Comparison of ENCODE assay signal across 8 mouse cellular contexts in genomic region chr8:122735542-122736473, GRCm38 (mm10). TPM values are rescaled to one million over a fixed set of nuclear protein-coding genes. Genes with fewer than 3 reads are reported as not detected.
DNase-seq lines count a peak whose midpoint lies in the region; ATAC-seq and TF ChIP-seq lines count a peak whose summit lies in the region.
"Had no signal": no experiment of that assay in that cellular context is flagged by ENCODE, and none has a peak within 500 bp of the region (broad histone marks: within the 10 kb centered on the region; RNA-seq: fewer than 3 reads in every experiment).

No protein-coding gene starts in this region.

- peaks cover 27% of the 10 kb centered on the region for H3K4me1 ChIP-seq in E14TG2a.4 (replicated peaks; ENCODE audit: low read depth, low read length)
- H3K4me1 ChIP-seq in liver, postnatal 0 days (ENCODE audit: insufficient read depth), result peaks cover 19% of the 10 kb centered on the region

- H3K27ac ChIP-seq in liver, postnatal 0 days (ENCODE audit: low read depth), result no peak overlapping the region

- H3K36me3 ChIP-seq in E14TG2a.4 (ENCODE audit: insufficient read depth, low read length), result no peaks in the 10 kb centered on the region
- H3K36me3 ChIP-seq in liver, postnatal 0 days (replicated peaks; ENCODE audit: insufficient read depth, low read length), result no peaks in the 10 kb centered on the region

- DNase-seq in 416B (ENCODE audit: low read depth), result peak; percentile 82
- DNase-seq in heart, postnatal 10 days, result peak; percentile 21 to 28
- peak; percentile 55 for DNase-seq in liver, postnatal 0 days
- DNase-seq in urinary bladder, adult 2 months (ENCODE audit: low spot score), result no peak
- no peak for DNase-seq in T-cell, adult 2 months (ENCODE audit: low spot score)
- no peak for DNase-seq in urinary bladder, postnatal 36 days (ENCODE audit: low spot score in 2 of 2)
- DNase-seq: layer of hippocampus, postnatal 36 days had no signal

- no peak for TF ChIP-seq CTCF in E14TG2a.4 (conservative IDR thresholded peaks at IDR 0.05; ENCODE audit: low read length)
- TF ChIP-seq CTCF in liver, postnatal 0 days (IDR thresholded peaks at IDR 0.05; ENCODE audit: low read depth), result peak; percentile 34

- intact Hi-C loops in heart, postnatal 10 days (cut with DNase I), result no loop called here

- H3K4me3 ChIP-seq in E14TG2a.4 (replicated peaks; ENCODE audit: low read length), result peak overlapping the region; percentile 13; the same call in 1 of the 2 replicates
- H3K4me3 ChIP-seq in liver, postnatal 0 days (ENCODE audit: low read depth, low read length), result no peak overlapping the region

- H3K4me2 ChIP-seq in liver, postnatal 0 days (ENCODE audit: low read depth, low read length), result peak overlapping the region; percentile 41

- TF ChIP-seq EP300 in liver, postnatal 0 days (IDR thresholded peaks at IDR 0.05; ENCODE audit: low read depth), result peak; percentile 73

- 23% methylated on average over 19 of the region's 19 CpGs for WGBS in liver, postnatal 0 days (ENCODE audit: insufficient replicate concordance)

- H3K9ac ChIP-seq in liver, postnatal 0 days (replicated peaks), result no peak overlapping the region

- H3K9me3 ChIP-seq in E14TG2a.4 (ENCODE audit: low read length), result no peaks in the 10 kb centered on the region
- H3K9me3 ChIP-seq in liver, postnatal 0 days (ENCODE audit: low read length), result no peaks in the 10 kb centered on the region

- ATAC-seq in liver, postnatal 0 days, result peak; percentile 80

- peaks cover 12% of the 10 kb centered on the region for H3K27me3 ChIP-seq in E14TG2a.4 (ENCODE audit: insufficient read depth, low read length)
- H3K27me3 ChIP-seq in liver, postnatal 0 days (ENCODE audit: insufficient read depth, low read length), result peaks cover 18% of the 10 kb centered on the region

RNA-seq across cellular contexts. Expression of gene Cbfa2t3, which starts 36.9 kb away (rescaled TPM):
- total RNA-seq in heart, postnatal 10 days (2021), result 10 to 100 TPM; 22.2 to 24.5 TPM
- polyA plus RNA-seq in liver, postnatal 0 days (2015; fragmentation: Nextera tagmentation; extraction: Ambion mirVana), result 2.1 and 2.4 TPM in 2 replicates
- 0.95 and 4.0 TPM in 2 replicates for polyA plus RNA-seq in urinary bladder, adult 2 months (2012; rRNA removed)

RNA-seq across cellular contexts. Expression of gene Acsf3, which starts 39.5 kb away (rescaled TPM):
- 10 to 100 TPM; 27.1 to 28.6 TPM for total RNA-seq in heart, postnatal 10 days (2021)
- 9.6 and 10.7 TPM in 2 replicates for polyA plus RNA-seq in liver, postnatal 0 days (2015; fragmentation: Nextera tagmentation; extraction: Ambion mirVana)
- 14.2 and 14.4 TPM in 2 replicates for polyA plus RNA-seq in urinary bladder, adult 2 months (2012; rRNA removed)

Comparison
In these comparisons a context has a peak if more than half of its experiments do, and no peak if none do; other contexts are left out.
1. DNase-seq: peak in 416B (single experiment), heart, postnatal 10 days (2 of 2) and liver, postnatal 0 days (single experiment); none in urinary bladder, adult 2 months (single experiment), T-cell, adult 2 months (single experiment) and urinary bladder, postnatal 36 days (0 of 2).